Mouse (Mus musculus): Measurements from ENCODE around the gene Zfp277. TPM values are rescaled to one million over a fixed set of nuclear protein-coding genes. Genes with fewer than 3 reads are reported as not detected.

Zfp277 gene
- polyA plus RNA-seq (2017; shearing (Covaris generic)): 36.5 TPM

DNA sequence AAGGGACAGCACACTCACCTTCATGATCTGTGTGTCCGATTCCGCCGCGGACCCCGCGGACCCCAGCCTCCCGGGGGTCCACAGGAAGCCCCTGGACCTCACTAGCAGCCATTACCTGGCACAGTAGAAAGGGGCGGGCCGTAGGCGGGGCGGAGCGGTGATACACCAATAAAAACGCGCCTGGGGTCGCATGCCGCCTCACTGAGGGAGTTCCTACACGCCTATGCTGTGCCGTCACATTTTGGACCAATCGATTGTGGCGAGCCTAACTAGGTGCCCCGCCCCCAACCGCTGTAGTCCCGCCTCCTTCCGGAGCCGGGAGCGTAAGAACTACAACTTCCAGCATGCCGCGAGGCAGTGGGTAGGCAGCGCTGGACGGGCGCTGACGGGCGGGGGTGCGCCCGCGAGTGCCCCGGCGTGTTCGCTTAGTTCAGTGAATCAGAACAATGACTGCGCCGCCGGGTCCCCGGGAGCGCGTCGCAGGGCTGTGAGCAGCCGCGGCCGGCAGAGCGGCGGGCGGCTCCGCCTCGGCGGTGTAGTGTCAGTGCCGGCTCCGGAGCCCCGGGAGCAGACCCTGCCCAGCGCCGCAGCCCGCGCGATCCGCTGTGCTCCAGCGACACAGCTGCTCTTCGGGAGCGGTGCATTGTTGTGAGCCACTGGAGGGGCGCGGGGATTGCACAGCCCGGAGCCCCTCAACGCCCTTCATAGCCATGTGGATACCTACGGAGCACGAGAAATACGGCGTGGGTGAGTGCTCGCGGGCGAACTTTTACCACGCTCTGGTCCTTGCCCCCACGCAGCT is at the start of gene Zfp277, which contains the start of gene Dock4:
Zfp277 (minus strand) TSS at position 255 of the 802 bp plus-strand sequence.
Dock4 (plus strand) TSS at position 305 of the 802 bp plus-strand sequence.

Other genes starting within 250 kb of the Zfp277 start
- gene Lsmem1, start 246.4 kb downstream of the Zfp277 start, polyA plus RNA-seq (2017; shearing (Covaris generic)): not detected
- 101 TPM for gene Ifrd1, start 197.4 kb downstream of the Zfp277 start, polyA plus RNA-seq (2017; shearing (Covaris generic))
- 1.3 TPM for gene Dock4, start 50 bp upstream of the Zfp277 start, polyA plus RNA-seq (2017; shearing (Covaris generic))